Mouse (Mus musculus) heart, embryonic 14.5 days (tissue): ENCODE results near the gene Cdkl1. TPM values are rescaled to one million over a fixed set of nuclear protein-coding genes. Genes with fewer than 3 reads are reported as not detected.

Experiments
- ATAC-seq: fragments of 200-750 bp; cut with Nextera tagmentation; 2 replicates; pipeline ENCODE4 v1.8.0; 2017; ENCODE audit warnings: low read depth, moderate TSS enrichment; ENCODE audit not compliant: insufficient number of reproducible peaks, insufficient read depth, low FRiP score
- H3K27ac ChIP-seq, 2 experiments: fragments of 200-500 bp in 1 of 2; fragments of 300-500 bp in 1 of 2; sonication (generic) in 1 of 2; replicated peaks in 1 of 2; 2 replicates each; pipeline ENCODE4 v1.5.1; 2012 to 2014; ENCODE audit warnings: low read depth in 2 of 2, low read length in 2 of 2, control low read depth in 1 of 2, mild to moderate bottlenecking in 1 of 2, mixed read lengths in 1 of 2; ENCODE audit not compliant: control insufficient read depth in 1 of 2, insufficient read depth in 1 of 2
- H3K27me3 ChIP-seq: fragments of 300-500 bp; sonication (generic); 2 replicates; pipeline ENCODE4 v1.6.1; 2014; ENCODE audit warnings: mild to moderate bottlenecking, low read length, control low read depth; ENCODE audit not compliant: control insufficient read depth, insufficient read depth
- H3K36me3 ChIP-seq: fragments of 300-500 bp; sonication (generic); 2 replicates; pipeline ENCODE4 v1.6.1; 2014; ENCODE audit warnings: mild to moderate bottlenecking, control low read depth, low read length, mixed read lengths; ENCODE audit not compliant: control insufficient read depth, insufficient read depth
- H3K4me1 ChIP-seq, 2 experiments: fragments of 200-500 bp in 1 of 2; fragments of 300-500 bp in 1 of 2; sonication (generic) in 1 of 2; 2 replicates each; pipeline ENCODE4 v1.6.1; 2012 to 2014; ENCODE audit warnings: low read length in 2 of 2, control low read depth in 1 of 2, mixed read lengths in 1 of 2; ENCODE audit not compliant: control insufficient read depth in 2 of 2, insufficient read depth in 2 of 2
- H3K4me2 ChIP-seq: fragments of 300-500 bp; sonication (generic); 2 replicates; pipeline ENCODE4 v1.6.1; 2014; ENCODE audit warnings: mild to moderate bottlenecking, low read length
- H3K4me3 ChIP-seq, 2 experiments: fragments of 200-500 bp in 1 of 2; fragments of 300-500 bp in 1 of 2; sonication (generic) in 1 of 2; 2 replicates each; pipeline ENCODE4 v1.5.1; 2012 to 2014; ENCODE audit warnings: low read length in 2 of 2, mild to moderate bottlenecking in 2 of 2, control low read depth in 1 of 2, low read depth in 1 of 2, moderate library complexity in 1 of 2; ENCODE audit not compliant: control insufficient read depth in 1 of 2, insufficient read depth in 1 of 2
- H3K9ac ChIP-seq: fragments of 300-500 bp; sonication (generic); 2 replicates; pipeline ENCODE4 v1.6.1; 2014; ENCODE audit warnings: mild to moderate bottlenecking, low read length
- H3K9me3 ChIP-seq: fragments of 300-500 bp; sonication (generic); 2 replicates; pipeline ENCODE4 v1.6.1; 2016; ENCODE audit warnings: low read length, control low read depth; ENCODE audit not compliant: control insufficient read depth
- whole genome bisulfite sequencing: fragments of 180-500 bp; shearing (Covaris S2); extraction: QIAGEN DNeasy Blood & Tissue Kit; methylation state at CpG from one replicate; pipeline ENCODE4 v1.1.7; 2014; 5-methylcytosine and 5-hydroxymethylcytosine counted together
- polyA plus RNA-seq: library from polyadenylated mRNA; unstranded; fragments of >200 nt; fragmentation: Nextera tagmentation; extraction: Ambion mirVana; gene quantifications from 2 replicates; pipeline ENCODE4 v1.2.1, GENCODE M21; 2014

The Cdkl1 gene
- 6.7 and 6.9 TPM in 2 replicates for polyA plus RNA-seq

GRCm38 (mm10) chr12:69790530-69791505, at the start of gene Cdkl1:
Cdkl1 (minus strand) TSS chr12:69791267.
- Histone ChIP-seq H3K36me3 (no peaks in the 10 kb centered on the region), H3K4me1 (peaks cover 0 to 6% of the 10 kb centered on the region in 2 experiments; a peak in 2 of 4 replicates), H3K9ac (peak within 1 kb of the TSS; percentile 66), H3K4me3 (peak within 1 kb of the TSS; percentile 57 to 68), H3K9me3 (no peaks in the 10 kb centered on the region), H3K4me2 (peak within 1 kb of the TSS; percentile 82), H3K27ac (no peak within 1 kb of the TSS), H3K27me3 (no peaks in the 10 kb centered on the region)
- ATAC-seq = peak; percentile 68
- WGBS = 2% methylated on average over 45 of the region's 45 CpGs

- H3K9ac ChIP-seq = no peak overlapping the region
- no peak overlapping the region for H3K4me2 ChIP-seq
- H3K36me3 ChIP-seq = peaks cover 95% of the 10 kb centered on the region
- WGBS = 64% methylated on average over 11 of the region's 11 CpGs
- no peaks in the 10 kb centered on the region for H3K27me3 ChIP-seq
- no peak for ATAC-seq
- no peak overlapping the region for H3K27ac ChIP-seq
- no peaks in the 10 kb centered on the region for H3K4me1 ChIP-seq
- no peaks in the 10 kb centered on the region for H3K9me3 ChIP-seq
- no peak overlapping the region for H3K4me3 ChIP-seq
Measured at GRCm38 (mm10) chr12:69838376-69838775, 47.3 kb upstream of the Cdkl1 start.

- Histone ChIP-seq H3K36me3 (peaks cover 85% of the 10 kb centered on the region), H3K27ac (no peak overlapping the region), H3K4me2 (no peak overlapping the region), H3K9me3 (no peaks in the 10 kb centered on the region), H3K4me1 (no peaks in the 10 kb centered on the region; a peak in 1 of 4 replicates), H3K9ac (no peak overlapping the region), H3K27me3 (no peaks in the 10 kb centered on the region), H3K4me3 (no peak overlapping the region)
- WGBS = 83% methylated on average over 12 of the region's 12 CpGs
- no peak for ATAC-seq
Measured at GRCm38 (mm10) chr12:69833982-69834604, 43.0 kb upstream of the Cdkl1 start.

- Histone ChIP-seq H3K9ac (no peak overlapping the region), H3K4me1 (peaks cover 0 to 6% of the 10 kb centered on the region in 2 experiments; a peak in 2 of 4 replicates), H3K4me2 (no peak overlapping the region), H3K27ac (no peak overlapping the region), H3K27me3 (no peaks in the 10 kb centered on the region), H3K9me3 (no peaks in the 10 kb centered on the region), H3K4me3 (no peak overlapping the region), H3K36me3 (peaks cover 77% of the 10 kb centered on the region)
- WGBS = 89% methylated on average over 9 of the region's 9 CpGs
- ATAC-seq = no peak
Measured at GRCm38 (mm10) chr12:69831239-69831910, 40.3 kb upstream of the Cdkl1 start.

GRCm38 (mm10) chr12:69828214-69828613, 37.1 kb upstream of the Cdkl1 start:
- Histone ChIP-seq H3K9ac (no peak overlapping the region), H3K4me1 (peaks cover 0 to 6% of the 10 kb centered on the region in 2 experiments; a peak in 2 of 4 replicates), H3K27ac (no peak overlapping the region), H3K4me2 (no peak overlapping the region), H3K27me3 (no peaks in the 10 kb centered on the region), H3K36me3 (peaks cover 73% of the 10 kb centered on the region), H3K4me3 (no peak overlapping the region), H3K9me3 (no peaks in the 10 kb centered on the region)
- no peak for ATAC-seq
- 34% methylated on average over 2 of the region's 2 CpGs for WGBS

- Histone ChIP-seq H3K36me3 (peaks cover 83% of the 10 kb centered on the region), H3K27me3 (no peaks in the 10 kb centered on the region), H3K9me3 (peaks cover 7% of the 10 kb centered on the region; the same call in 1 of the 2 replicates), H3K4me2 (no peak overlapping the region), H3K27ac (no peak overlapping the region), H3K4me1 (peaks cover 0 to 6% of the 10 kb centered on the region in 2 experiments; a peak in 2 of 4 replicates), H3K4me3 (no peak overlapping the region), H3K9ac (no peak overlapping the region)
- 76% methylated on average over 9 of the region's 9 CpGs for WGBS
- ATAC-seq = no peak
Measured at GRCm38 (mm10) chr12:69824881-69825597, 34.0 kb upstream of the Cdkl1 start.

GRCm38 (mm10) chr12:69814272-69814671, 23.2 kb upstream of the Cdkl1 start:
- ATAC-seq = no peak
- peaks cover 8 to 19% of the 10 kb centered on the region in 2 experiments for H3K4me1 ChIP-seq
- H3K4me3 ChIP-seq = no peak overlapping the region
- 34% methylated on average over 6 of the region's 6 CpGs for WGBS
- no peaks in the 10 kb centered on the region for H3K9me3 ChIP-seq
- no peak overlapping the region for H3K4me2 ChIP-seq
- no peak overlapping the region for H3K9ac ChIP-seq
- H3K36me3 ChIP-seq = peaks cover 88% of the 10 kb centered on the region
- H3K27me3 ChIP-seq = no peaks in the 10 kb centered on the region
- peak overlapping the region; percentile 20 to 48 for H3K27ac ChIP-seq
